Mouse (Mus musculus) embryonic fibroblast, embryonic 13.5 days (primary cell): ENCODE results near the gene Dgat2. TPM values are rescaled to one million over a fixed set of nuclear protein-coding genes. Genes with fewer than 3 reads are reported as not detected.

ENCODE experiments used
- H3K27ac ChIP-seq: 2 replicates; pipeline ENCODE4 v1.5.1; 2012; ENCODE audit warnings: low read length, control low read depth, inconsistent platforms; ENCODE audit not compliant: insufficient read depth
- H3K4me1 ChIP-seq: 2 replicates; pipeline ENCODE4 v1.6.1; 2011; ENCODE audit warnings: low read length; ENCODE audit not compliant: control insufficient read depth, insufficient read depth
- H3K4me3 ChIP-seq: 2 replicates; pipeline ENCODE4 v1.5.1; 2011; ENCODE audit warnings: mild to moderate bottlenecking, control low read depth, low read length; ENCODE audit not compliant: insufficient read depth
- CTCF ChIP-seq: IDR thresholded peaks from 2 replicates; pipeline ENCODE4 v1.5.1; 2011; ENCODE audit warnings: mild to moderate bottlenecking, control low read depth, low read length, moderate library complexity, borderline replicate concordance; ENCODE audit not compliant: insufficient read depth
- POLR2A ChIP-seq: IDR thresholded peaks from 2 replicates; pipeline ENCODE4 v1.6.1; 2011; ENCODE audit warnings: low read depth, mild to moderate bottlenecking, control low read depth, low read length, moderate library complexity
- polyA plus RNA-seq: library from polyadenylated mRNA; stranded (reverse); fragments of >200 nt; gene quantifications from 2 replicates; pipeline ENCODE4 v1.2.4, GENCODE M21; 2011; ENCODE audit warnings: low read depth; ENCODE audit not compliant: missing spikeins, insufficient read length

Gene Dgat2
- polyA plus RNA-seq, 1 experiment = 4.7 TPM

- Histone ChIP-seq H3K27ac (no peak overlapping the region), H3K4me1 (peaks cover 5% of the 10 kb centered on the region), H3K4me3 (no peak overlapping the region)
- no peak for TF ChIP-seq CTCF
- TF ChIP-seq POLR2A = no peak
Measured at GRCm38 (mm10) chr7:99158011-99158410, 24.5 kb downstream of the Dgat2 start.

- Histone ChIP-seq H3K4me3 (no peak overlapping the region), H3K4me1 (peaks cover 5% of the 10 kb centered on the region), H3K27ac (no peak overlapping the region)
- TF ChIP-seq CTCF (no peak), POLR2A (no peak)
Measured at GRCm38 (mm10) chr7:99156737-99157136, 25.8 kb downstream of the Dgat2 start.

- peaks cover 5% of the 10 kb centered on the region for H3K4me1 ChIP-seq
- H3K27ac ChIP-seq = no peak overlapping the region
- TF ChIP-seq POLR2A = peak; percentile 53; the same call in 1 of the 2 replicates
- TF ChIP-seq CTCF = no peak
- H3K4me3 ChIP-seq = no peak overlapping the region
Measured at GRCm38 (mm10) chr7:99155311-99156289, 26.9 kb downstream of the Dgat2 start.

GRCm38 (mm10) chr7:99154648-99155151 is 27.8 kb downstream of the Dgat2 start:
- H3K4me1 ChIP-seq = peaks cover 5% of the 10 kb centered on the region
- TF ChIP-seq CTCF (no peak), POLR2A (no peak)
- no peak overlapping the region for H3K27ac ChIP-seq
- no peak overlapping the region for H3K4me3 ChIP-seq

GRCm38 (mm10) chr7:99153686-99154202 is 28.8 kb downstream of the Dgat2 start:
- TF ChIP-seq CTCF (no peak), POLR2A (no peak)
- no peak overlapping the region for H3K4me3 ChIP-seq
- peaks cover 5% of the 10 kb centered on the region for H3K4me1 ChIP-seq
- H3K27ac ChIP-seq = no peak overlapping the region

GRCm38 (mm10) chr7:99152756-99153155 is 29.8 kb downstream of the Dgat2 start:
- no peak for TF ChIP-seq POLR2A
- no peak for TF ChIP-seq CTCF
- Histone ChIP-seq H3K27ac (no peak overlapping the region), H3K4me1 (peaks cover 5% of the 10 kb centered on the region), H3K4me3 (no peak overlapping the region)

- TF ChIP-seq POLR2A (no peak), CTCF (peak; percentile 90)
- Histone ChIP-seq H3K27ac (no peak overlapping the region), H3K4me1 (peaks cover 5% of the 10 kb centered on the region), H3K4me3 (no peak overlapping the region)
Measured at GRCm38 (mm10) chr7:99151342-99151741, 31.2 kb downstream of the Dgat2 start.

GRCm38 (mm10) chr7:99149017-99149416 is 33.5 kb downstream of the Dgat2 start:
- H3K4me1 ChIP-seq = no peaks in the 10 kb centered on the region
- no peak overlapping the region for H3K27ac ChIP-seq
- TF ChIP-seq CTCF (no peak), POLR2A (no peak)
- no peak overlapping the region for H3K4me3 ChIP-seq

- no peak overlapping the region for H3K27ac ChIP-seq
- H3K4me3 ChIP-seq = no peak overlapping the region
- peaks cover 5% of the 10 kb centered on the region; the same call in 1 of the 2 replicates for H3K4me1 ChIP-seq
- no peak for TF ChIP-seq CTCF
- TF ChIP-seq POLR2A = no peak
Measured at GRCm38 (mm10) chr7:99147494-99147893, 35.0 kb downstream of the Dgat2 start.

GRCm38 (mm10) chr7:99146906-99147305 is 35.6 kb downstream of the Dgat2 start:
- H3K27ac ChIP-seq = no peak overlapping the region
- peaks cover 10% of the 10 kb centered on the region for H3K4me1 ChIP-seq
- TF ChIP-seq CTCF (no peak), POLR2A (no peak)
- H3K4me3 ChIP-seq = no peak overlapping the region
